Mouse (Mus musculus) brain, embryonic 14.5 days (tissue): ENCODE results near the gene Myo1d.

Experiments used
- CTCF ChIP-seq: fragments of 200-500 bp; IDR thresholded peaks from 2 replicates; pipeline ENCODE4 v1.5.1; 2012; ENCODE audit warnings: inconsistent platforms, mild to moderate bottlenecking, moderate library complexity, borderline replicate concordance; ENCODE audit not compliant: insufficient read depth, insufficient read length; ENCODE audit errors: extremely low read depth
- POLR2A ChIP-seq: fragments of 200-500 bp; IDR thresholded peaks from 2 replicates; pipeline ENCODE4 v1.6.1; 2012; ENCODE audit warnings: mild to moderate bottlenecking, inconsistent platforms, borderline replicate concordance; ENCODE audit not compliant: poor library complexity, insufficient read depth, insufficient read length, severe bottlenecking; ENCODE audit errors: extremely low read depth

GRCm38 (mm10) chr11:80513796-80514195 lies 266.0 kb downstream of the Myo1d start:
- no peak for TF ChIP-seq CTCF
- TF ChIP-seq POLR2A = no peak
